Mouse (Mus musculus): Measurements from ENCODE around the gene Wdr81.
A peak's percentile ranks its signal among the peaks of the same experiment; 100 is the strongest.

Gene Wdr81

GRCm38 (mm10) chr11:75453991-75454930, at the start of gene Wdr81:
TSS of gene Wdr81 (minus strand) at chr11:75454717.
- peak; percentile 88 for DNase-seq (ENCODE audit: extremely low spot score)

- no peak for DNase-seq (ENCODE audit: extremely low spot score)
Measured at GRCm38 (mm10) chr11:75498126-75498525, 43.6 kb upstream of the Wdr81 start.

DNA sequence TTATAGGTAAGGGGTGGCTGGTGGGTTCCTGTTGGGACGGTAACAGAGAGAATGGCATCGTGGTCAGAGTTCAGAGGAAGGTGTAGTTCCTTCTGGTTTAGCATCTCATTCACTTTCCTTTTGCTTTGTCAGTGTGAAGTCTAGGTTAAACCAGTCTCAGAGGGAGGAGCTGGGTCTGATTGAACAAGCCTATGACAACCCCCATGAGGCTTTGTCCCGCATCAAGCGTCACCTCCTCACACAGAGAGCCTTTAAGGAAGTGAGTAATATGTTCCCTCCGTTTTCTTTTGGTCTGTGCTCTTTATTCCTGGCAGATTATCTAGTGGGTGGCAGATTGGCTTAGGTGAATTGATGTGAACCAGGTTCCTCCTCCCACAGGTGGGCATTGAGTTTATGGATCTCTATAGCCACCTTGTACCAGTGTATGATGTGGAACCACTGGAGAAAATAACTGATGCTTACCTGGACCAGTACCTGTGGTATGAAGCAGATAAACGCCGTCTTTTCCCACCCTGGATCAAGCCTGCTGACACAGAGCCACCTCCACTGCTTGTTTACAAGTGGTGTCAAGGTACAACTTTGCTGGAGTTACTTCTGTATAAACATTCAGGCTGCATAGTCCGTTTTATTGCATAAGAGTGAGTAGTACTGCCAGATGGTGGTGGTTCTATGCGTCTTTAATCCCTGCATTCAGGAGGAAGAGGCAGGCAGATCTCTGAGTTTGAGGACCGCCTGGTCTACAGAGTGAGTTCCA, 40.0 kb upstream of the Wdr81 start:
- no peak for DNase-seq (ENCODE audit: extremely low spot score)

DNA sequence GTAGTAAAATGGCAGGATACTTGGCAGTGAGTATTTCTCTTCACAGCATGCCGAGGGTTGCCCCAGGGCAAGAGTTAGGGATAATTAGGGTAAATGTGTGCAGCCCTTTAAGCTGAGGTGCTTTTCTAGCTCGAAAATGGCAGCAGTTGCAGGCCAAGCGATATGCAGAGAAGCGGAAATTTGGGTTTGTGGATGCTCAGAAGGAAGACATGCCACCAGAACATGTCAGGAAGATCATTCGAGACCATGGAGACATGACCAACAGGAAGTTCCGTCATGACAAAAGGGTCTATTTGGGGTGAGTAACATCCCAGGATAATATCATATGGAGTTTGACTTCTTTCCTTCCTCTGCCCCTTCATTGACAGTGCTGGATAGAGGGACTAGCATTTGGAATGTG, 33.0 kb upstream of the Wdr81 start:
- DNase-seq (ENCODE audit: extremely low spot score) = no peak

- peak; percentile 97 for DNase-seq (ENCODE audit: extremely low spot score)
Measured at GRCm38 (mm10) chr11:75486601-75487285, 32.2 kb upstream of the Wdr81 start, which contains the start of gene Prpf8. TSS of gene Prpf8 (plus strand) at chr11:75486816.

DNA sequence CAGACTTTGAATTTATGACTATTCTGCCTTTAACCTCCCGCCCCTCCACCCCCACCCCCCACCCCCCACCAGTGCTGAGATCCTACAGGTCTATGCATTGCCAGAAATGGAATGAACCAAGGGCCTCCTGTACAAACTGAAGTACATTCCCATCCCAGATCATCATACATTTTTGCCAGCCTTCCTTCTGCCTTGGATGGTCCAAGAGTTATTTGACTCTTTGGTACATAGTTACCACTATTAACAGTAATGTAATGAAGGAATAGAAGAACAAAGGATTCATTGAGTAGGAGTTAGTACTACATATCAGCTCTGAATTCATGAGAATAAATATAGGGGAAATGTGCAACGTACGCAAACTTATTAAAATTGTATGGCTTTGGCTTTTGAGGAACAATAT, 31.7 kb upstream of the Wdr81 start:
- no peak for DNase-seq (ENCODE audit: extremely low spot score)

DNA sequence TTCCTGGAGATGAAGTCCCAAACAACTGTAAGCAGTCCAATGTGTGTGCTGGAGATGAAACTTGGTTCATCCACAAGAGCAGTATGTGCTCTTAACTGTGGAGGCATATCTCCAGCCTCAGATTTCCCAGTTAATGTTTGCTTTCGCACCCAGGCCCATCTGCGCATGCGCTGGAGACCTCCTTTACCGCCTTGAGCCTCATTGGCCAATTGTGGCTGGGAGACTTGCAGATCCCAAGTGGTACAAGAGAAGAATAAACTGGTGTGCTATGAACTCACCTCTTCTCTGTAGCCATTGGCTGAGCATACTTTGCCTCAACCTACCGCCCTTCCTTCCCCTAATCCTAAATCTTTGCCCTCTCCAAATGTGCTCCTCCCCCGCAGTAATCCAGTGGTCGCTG, 18.9 kb upstream of the Wdr81 start:
- DNase-seq (ENCODE audit: extremely low spot score) = no peak

DNA sequence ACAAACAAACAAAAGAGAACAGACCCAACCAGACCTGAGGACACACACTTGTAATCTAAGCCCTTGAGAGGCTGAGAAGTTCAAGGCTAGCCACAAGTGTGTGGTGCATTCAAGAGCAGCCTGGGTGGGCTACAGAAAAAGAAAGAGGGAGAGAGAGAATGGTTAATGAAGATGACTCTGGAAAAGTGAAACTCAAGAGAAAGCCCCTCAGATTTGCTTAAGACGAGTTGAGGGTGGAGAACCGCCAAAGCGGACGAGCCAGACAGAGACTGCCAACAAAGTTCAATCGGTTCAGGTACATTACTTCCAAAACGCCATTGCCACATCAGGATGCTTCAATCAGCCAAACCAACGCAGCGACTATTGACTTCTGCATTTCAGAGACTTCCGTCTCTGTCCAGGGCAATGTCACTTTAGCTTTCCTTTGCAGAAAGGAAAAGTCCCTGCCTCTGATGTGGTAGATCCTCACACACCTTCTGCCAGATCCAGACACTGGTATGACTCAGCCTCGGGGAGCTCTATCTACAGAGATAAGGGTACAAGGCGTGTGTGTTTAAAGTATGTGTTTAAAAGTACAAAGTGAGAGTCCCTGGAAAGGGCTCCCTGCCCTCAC, 18.1 kb upstream of the Wdr81 start:
- no peak for DNase-seq (ENCODE audit: extremely low spot score)

GRCm38 (mm10) chr11:75470675-75471074, 16.2 kb upstream of the Wdr81 start:
- no peak for DNase-seq (ENCODE audit: extremely low spot score)

GRCm38 (mm10) chr11:75469261-75469660, 14.7 kb upstream of the Wdr81 start:
- no peak for DNase-seq (ENCODE audit: extremely low spot score)

GRCm38 (mm10) chr11:75468410-75468809, 13.9 kb upstream of the Wdr81 start:
- DNase-seq (ENCODE audit: extremely low spot score) = no peak

GRCm38 (mm10) chr11:75467512-75468215, 13.1 kb upstream of the Wdr81 start:
- DNase-seq (ENCODE audit: extremely low spot score) = peak; percentile 70

DNA sequence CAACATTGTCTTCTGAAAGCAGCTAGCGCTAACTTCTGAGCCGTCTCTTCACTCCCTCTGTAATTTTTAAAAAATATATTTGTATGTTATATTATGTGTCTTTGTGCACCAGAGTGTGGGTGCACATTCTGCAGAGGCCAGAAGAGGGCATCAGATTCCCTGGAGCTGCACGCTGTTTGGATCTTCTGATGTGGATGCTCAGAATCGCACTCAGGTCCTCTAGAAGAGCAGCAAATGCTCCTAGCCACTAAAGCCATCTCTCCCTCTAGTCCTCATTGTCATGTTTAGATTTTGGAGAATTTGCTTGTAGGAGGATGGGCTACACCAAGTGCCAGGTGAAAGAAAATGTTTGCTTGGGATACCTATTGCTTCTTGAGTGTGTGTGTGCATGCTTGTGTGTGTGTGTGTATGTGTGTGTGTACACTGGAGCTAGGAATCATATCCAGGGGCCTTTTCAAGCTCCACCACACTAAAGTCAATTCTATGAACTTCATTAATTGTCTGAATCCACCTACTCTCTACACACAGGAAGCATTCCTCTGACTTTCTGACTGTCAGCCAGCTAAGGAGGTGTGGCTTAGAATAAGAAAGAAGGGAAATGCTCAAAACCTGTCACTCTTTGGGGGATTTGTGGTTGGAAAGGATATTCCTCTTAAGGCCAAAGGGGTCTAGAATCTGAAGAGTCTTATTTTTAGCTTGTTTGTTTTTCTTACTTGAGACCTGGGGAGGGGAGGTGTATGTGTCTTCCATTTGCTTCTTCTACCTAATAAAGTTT, 12.4 kb upstream of the Wdr81 start:
- no peak for DNase-seq (ENCODE audit: extremely low spot score)

GRCm38 (mm10) chr11:75465051-75465450, 10.5 kb upstream of the Wdr81 start:
- DNase-seq (ENCODE audit: extremely low spot score) = no peak

- DNase-seq (ENCODE audit: extremely low spot score) = no peak
Measured at GRCm38 (mm10) chr11:75464417-75464816, 9.9 kb upstream of the Wdr81 start.

- DNase-seq (ENCODE audit: extremely low spot score) = no peak
Measured at GRCm38 (mm10) chr11:75463624-75464023, 9.1 kb upstream of the Wdr81 start.

GRCm38 (mm10) chr11:75462865-75463336, 8.4 kb upstream of the Wdr81 start:
- peak; percentile 86 for DNase-seq (ENCODE audit: extremely low spot score)

DNA sequence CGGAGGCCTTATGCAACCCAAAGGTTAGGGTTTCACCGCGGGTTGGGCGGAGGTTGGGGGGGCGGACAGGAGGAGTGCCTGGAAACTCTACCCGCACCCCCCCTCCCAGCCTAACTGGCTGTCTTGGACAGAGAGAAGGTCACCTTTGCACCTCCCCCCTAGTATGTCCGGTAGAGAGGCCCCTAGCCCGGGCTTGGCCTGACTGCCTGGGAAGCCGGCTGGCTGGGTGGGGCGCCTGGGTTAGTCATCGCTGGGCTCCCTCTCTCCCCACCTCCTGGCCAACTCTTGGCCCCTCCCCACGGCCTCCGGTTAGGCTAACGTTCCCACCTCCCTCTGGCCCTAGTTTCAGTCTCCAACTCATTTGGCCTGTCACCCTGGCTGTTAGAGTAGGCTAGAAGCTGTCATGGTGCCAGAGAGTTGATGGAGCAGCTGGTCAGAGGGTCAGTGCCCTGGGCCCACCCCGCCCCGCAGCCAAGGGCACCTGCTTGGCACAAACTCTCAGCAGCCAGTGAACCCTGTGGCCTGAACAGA, 7.8 kb upstream of the Wdr81 start:
- DNase-seq (ENCODE audit: extremely low spot score) = peak; percentile 59

DNA sequence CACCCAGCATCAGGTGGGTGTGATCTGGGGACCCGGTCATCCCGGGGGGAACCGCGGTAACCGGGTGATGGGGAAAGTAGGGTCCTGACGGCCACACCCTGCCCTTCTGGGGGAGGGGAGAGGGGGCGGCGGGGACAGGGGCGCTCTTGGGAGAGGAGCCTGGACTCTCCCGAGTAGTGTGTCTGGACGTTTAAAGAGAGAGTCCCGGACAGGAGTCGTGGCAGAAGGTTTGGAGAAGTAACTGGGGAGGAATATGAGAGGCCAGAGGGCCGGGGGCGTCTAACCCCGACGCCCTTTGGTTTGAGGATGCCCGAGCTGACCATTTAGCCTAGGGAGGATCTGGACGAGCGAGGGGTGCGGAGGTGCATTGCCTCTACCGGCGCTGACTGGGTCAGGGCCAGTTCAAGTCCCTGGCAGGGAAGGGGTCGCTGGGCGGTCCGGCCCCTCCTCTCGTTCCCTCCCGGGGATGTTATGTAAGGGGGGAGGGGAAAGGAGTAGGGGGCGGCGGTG, 7.3 kb upstream of the Wdr81 start:
- peak; percentile 42 for DNase-seq (ENCODE audit: extremely low spot score)

Data from embryo, embryonic 9.5 days (tissue).